Mouse (Mus musculus): Measurements from ENCODE around the gene Guk1. TPM values are rescaled to one million over a fixed set of nuclear protein-coding genes. Genes with fewer than 3 reads are reported as not detected.

Guk1 gene
- polyA plus RNA-seq, 1 experiment from 2014 or later = 201 TPM

- Histone ChIP-seq H3K9me3 (ENCODE audit: control insufficient read depth, low read length) (no peaks in the 10 kb centered on the region), H3K27me3 (replicated peaks; ENCODE audit: control insufficient read depth, insufficient read depth, low read length) (peaks cover 44% of the 10 kb centered on the region), H3K9ac (replicated peaks; ENCODE audit: low read depth, low read length) (0 out of 2 replicates have a peak overlapping the region, but pooled peaks have one; percentile 13), H3K4me3 (replicated peaks; ENCODE audit: low read length) (no peak overlapping the region), H3K4me2 (ENCODE audit: low read length) (no peak overlapping the region), H3K4me1 (replicated peaks; ENCODE audit: control insufficient read depth, insufficient read depth, low read length) (peaks cover 11% of the 10 kb centered on the region; the same call in 1 of the 2 replicates), H3K36me3 (ENCODE audit: control insufficient read depth, insufficient read depth) (no peaks in the 10 kb centered on the region), H3K27ac (ENCODE audit: low read length) (no peak overlapping the region)
- ATAC-seq = no peak
- WGBS = 41% methylated on average over 12 of the region's 12 CpGs
Observed at GRCm38 (mm10) chr11:59136994-59137706, 54.9 kb downstream of the Guk1 start.

GRCm38 (mm10) chr11:59135904-59136452, 56.0 kb downstream of the Guk1 start, which contains the start of gene Obscn:
Obscn (minus strand) TSS chr11:59136402.
- Histone ChIP-seq H3K27me3 (replicated peaks; ENCODE audit: control insufficient read depth, insufficient read depth, low read length) (peaks cover 44% of the 10 kb centered on the region), H3K4me3 (replicated peaks; ENCODE audit: low read length) (peak within 1 kb of the TSS; percentile 30), H3K9me3 (ENCODE audit: control insufficient read depth, low read length) (no peaks in the 10 kb centered on the region), H3K36me3 (ENCODE audit: control insufficient read depth, insufficient read depth) (no peaks in the 10 kb centered on the region), H3K9ac (replicated peaks; ENCODE audit: low read depth, low read length) (peak within 1 kb of the TSS; percentile 29; the same call in 1 of the 2 replicates), H3K4me2 (ENCODE audit: low read length) (peak within 1 kb of the TSS; percentile 42), H3K4me1 (replicated peaks; ENCODE audit: control insufficient read depth, insufficient read depth, low read length) (peaks cover 11% of the 10 kb centered on the region; the same call in 1 of the 2 replicates), H3K27ac (ENCODE audit: low read length) (no peak within 1 kb of the TSS)
- no peak for ATAC-seq
- 13% methylated on average over 44 of the region's 44 CpGs for WGBS

- peaks cover 44% of the 10 kb centered on the region for H3K27me3 ChIP-seq (replicated peaks; ENCODE audit: control insufficient read depth, insufficient read depth, low read length)
- no peaks in the 10 kb centered on the region for H3K36me3 ChIP-seq (ENCODE audit: control insufficient read depth, insufficient read depth)
- 6% methylated on average over 55 of the region's 55 CpGs for WGBS
- peak overlapping the region; percentile 30 for H3K4me3 ChIP-seq (replicated peaks; ENCODE audit: low read length)
- H3K9me3 ChIP-seq (ENCODE audit: control insufficient read depth, low read length) = no peaks in the 10 kb centered on the region
- no peak overlapping the region for H3K27ac ChIP-seq (ENCODE audit: low read length)
- no peak for ATAC-seq
- peak overlapping the region; percentile 29; the same call in 1 of the 2 replicates for H3K9ac ChIP-seq (replicated peaks; ENCODE audit: low read depth, low read length)
- H3K4me1 ChIP-seq (replicated peaks; ENCODE audit: control insufficient read depth, insufficient read depth, low read length) = peaks cover 11% of the 10 kb centered on the region; the same call in 1 of the 2 replicates
- peak overlapping the region; percentile 42 for H3K4me2 ChIP-seq (ENCODE audit: low read length)
Observed at GRCm38 (mm10) chr11:59135051-59135820, 56.8 kb downstream of the Guk1 start.

DNA sequence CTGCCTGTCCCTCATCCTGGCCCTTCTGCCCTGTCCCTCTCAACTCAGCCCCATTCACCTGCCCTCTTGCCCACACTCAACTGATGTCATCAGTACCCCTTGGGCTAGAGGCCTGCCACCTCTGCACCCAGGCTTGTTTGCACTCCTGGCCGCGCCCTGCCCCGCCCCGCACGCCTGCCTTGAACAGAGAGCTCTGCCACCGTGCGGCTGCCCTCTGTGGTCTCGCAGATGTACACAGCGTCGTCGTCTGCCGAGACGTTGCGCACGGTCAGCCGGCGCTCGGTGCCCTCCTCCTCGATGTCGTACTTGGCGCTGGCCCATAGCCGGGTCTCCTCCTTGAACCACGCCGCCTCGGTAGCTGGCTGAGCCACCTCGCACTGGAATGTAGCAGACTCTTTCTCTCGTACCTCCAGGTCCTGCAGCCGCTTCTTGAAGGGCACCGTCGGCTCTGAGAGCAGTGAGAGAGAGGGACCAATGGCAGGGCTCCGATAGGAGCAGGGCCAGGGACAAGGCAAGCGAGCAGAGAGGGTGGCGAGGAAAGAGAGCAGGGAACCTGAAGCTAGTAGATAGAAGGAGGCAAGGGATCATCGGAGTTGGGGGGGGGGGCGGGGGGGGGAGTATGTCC, 57.5 kb downstream of the Guk1 start:
- Histone ChIP-seq H3K4me3 (replicated peaks; ENCODE audit: low read length) (peak overlapping the region; percentile 13; the same call in 1 of the 2 replicates), H3K27me3 (replicated peaks; ENCODE audit: control insufficient read depth, insufficient read depth, low read length) (peaks cover 44% of the 10 kb centered on the region), H3K4me2 (ENCODE audit: low read length) (peak overlapping the region; percentile 21), H3K27ac (ENCODE audit: low read length) (no peak overlapping the region), H3K9ac (replicated peaks; ENCODE audit: low read depth, low read length) (no peak overlapping the region), H3K36me3 (ENCODE audit: control insufficient read depth, insufficient read depth) (no peaks in the 10 kb centered on the region), H3K9me3 (ENCODE audit: control insufficient read depth, low read length) (no peaks in the 10 kb centered on the region), H3K4me1 (replicated peaks; ENCODE audit: control insufficient read depth, insufficient read depth, low read length) (peaks cover 11% of the 10 kb centered on the region; the same call in 1 of the 2 replicates)
- ATAC-seq = no peak
- 5% methylated on average over 35 of the region's 35 CpGs for WGBS

Other genes starting within 250 kb of the Guk1 start
- 389 and 395 TPM in 2 replicates for gene Hist3h2ba, start 243.3 kb downstream of the Guk1 start, polyA plus RNA-seq (2015; fragmentation: Nextera tagmentation; extraction: Ambion mirVana)
- gene Hist3h2a, start 237.5 kb downstream of the Guk1 start, polyA plus RNA-seq (2015; fragmentation: Nextera tagmentation; extraction: Ambion mirVana) = 150 and 152 TPM in 2 replicates
- gene Trim17, start 237.5 kb downstream of the Guk1 start, polyA plus RNA-seq (2015; fragmentation: Nextera tagmentation; extraction: Ambion mirVana) = 1.8 and 2.0 TPM in 2 replicates
- 24.7 and 26.4 TPM in 2 replicates for gene Trim11, start 214.1 kb downstream of the Guk1 start, polyA plus RNA-seq (2015; fragmentation: Nextera tagmentation; extraction: Ambion mirVana)
- 0.11 and 0.25 TPM in 2 replicates for gene Obscn, start 55.8 kb downstream of the Guk1 start, polyA plus RNA-seq (2015; fragmentation: Nextera tagmentation; extraction: Ambion mirVana)
- gene Iba57, start 28.5 kb downstream of the Guk1 start, polyA plus RNA-seq (2015; fragmentation: Nextera tagmentation; extraction: Ambion mirVana) = 7.9 and 8.0 TPM in 2 replicates
- 0.11 and 0.30 TPM in 2 replicates for gene Gjc2, start 9.0 kb downstream of the Guk1 start, polyA plus RNA-seq (2015; fragmentation: Nextera tagmentation; extraction: Ambion mirVana)
- 87.6 and 95.9 TPM in 2 replicates for gene Mrpl55, start 10.3 kb upstream of the Guk1 start, polyA plus RNA-seq (2015; fragmentation: Nextera tagmentation; extraction: Ambion mirVana)
- 21.7 and 27.3 TPM in 2 replicates for gene 2310033P09Rik, start 16.1 kb upstream of the Guk1 start, polyA plus RNA-seq (2015; fragmentation: Nextera tagmentation; extraction: Ambion mirVana)
- gene Arf1, start 36.1 kb upstream of the Guk1 start, polyA plus RNA-seq (2015; fragmentation: Nextera tagmentation; extraction: Ambion mirVana) = 645 and 666 TPM in 2 replicates
- gene Wnt3a, start 98.5 kb upstream of the Guk1 start, polyA plus RNA-seq (2015; fragmentation: Nextera tagmentation; extraction: Ambion mirVana) = 0.35 and 0.73 TPM in 2 replicates
- 1.5 and 1.6 TPM in 2 replicates for gene Wnt9a, start 114.7 kb upstream of the Guk1 start, polyA plus RNA-seq (2015; fragmentation: Nextera tagmentation; extraction: Ambion mirVana)
- not detected in 2 replicates for gene Prss38, start 183.4 kb upstream of the Guk1 start, polyA plus RNA-seq (2015; fragmentation: Nextera tagmentation; extraction: Ambion mirVana)